Mouse (Mus musculus) heart, embryonic 11.5 days (tissue): ENCODE results near the gene Tcte2. TPM values are rescaled to one million over a fixed set of nuclear protein-coding genes. Genes with fewer than 3 reads are reported as not detected.
A peak's percentile ranks its signal among the peaks of the same experiment; 100 is the strongest.

Experiments used
- ATAC-seq: fragments of 200-750 bp; cut with Nextera tagmentation; replicated peaks from 2 replicates; pipeline ENCODE4 v1.8.0; 2017; ENCODE audit warnings: moderate library complexity; ENCODE audit not compliant: insufficient number of reproducible peaks, low FRiP score, low TSS enrichment
- H3K27ac ChIP-seq: fragments of 300-500 bp; sonication (generic); 2 replicates; pipeline ENCODE4 v1.5.1; 2014; ENCODE audit warnings: mild to moderate bottlenecking, low read depth, low read length
- H3K27me3 ChIP-seq: fragments of 300-500 bp; sonication (generic); 2 replicates; pipeline ENCODE4 v1.6.1; 2014; ENCODE audit warnings: mild to moderate bottlenecking, low read length, mixed read lengths; ENCODE audit not compliant: control insufficient read depth, insufficient read depth
- H3K36me3 ChIP-seq: fragments of 300-500 bp; sonication (generic); 2 replicates; pipeline ENCODE4 v1.6.1; 2014; ENCODE audit warnings: mild to moderate bottlenecking, low read length, moderate library complexity, mixed read lengths; ENCODE audit not compliant: control insufficient read depth, insufficient read depth
- H3K4me1 ChIP-seq: fragments of 300-500 bp; sonication (generic); 2 replicates; pipeline ENCODE4 v1.6.1; 2014; ENCODE audit warnings: low read length; ENCODE audit not compliant: control insufficient read depth, insufficient read depth
- H3K4me2 ChIP-seq: fragments of 300-500 bp; sonication (generic); 2 replicates; pipeline ENCODE4 v1.6.1; 2014; ENCODE audit warnings: mild to moderate bottlenecking, moderate library complexity
- H3K4me3 ChIP-seq: fragments of 300-500 bp; sonication (generic); 2 replicates; pipeline ENCODE4 v1.5.1; 2014; ENCODE audit warnings: low read depth, low read length
- H3K9ac ChIP-seq: fragments of 300-500 bp; sonication (generic); 2 replicates; pipeline ENCODE4 v1.6.1; 2014; ENCODE audit warnings: mild to moderate bottlenecking, low read depth, low read length, moderate library complexity
- H3K9me3 ChIP-seq: fragments of 300-500 bp; sonication (generic); replicated peaks from 2 replicates; pipeline ENCODE4 v1.6.1; 2016; ENCODE audit warnings: low read length; ENCODE audit not compliant: control insufficient read depth
- WGBS: fragments of 180-500 bp; shearing (Covaris S2); extraction: QIAGEN DNeasy Blood & Tissue Kit; methylation state at CpG from one replicate; pipeline ENCODE4 v1.1.7; 2014; ENCODE audit not compliant: insufficient replicate concordance; 5-methylcytosine and 5-hydroxymethylcytosine counted together
- polyA plus RNA-seq: library from polyadenylated mRNA; unstranded; fragments of >200 nt; fragmentation: Nextera tagmentation; extraction: Ambion mirVana; gene quantifications from 2 replicates; pipeline ENCODE4 v1.2.1, GENCODE M21; 2014

The Tcte2 gene
- polyA plus RNA-seq, 1 experiment from 2014 or later, result 5.5 TPM

GRCm38 (mm10) chr17:13725004-13725550 is 36.5 kb downstream of the Tcte2 start:
- Histone ChIP-seq H3K27me3 (no peaks in the 10 kb centered on the region), H3K9ac (no peak overlapping the region), H3K4me3 (no peak overlapping the region), H3K9me3 (no peaks in the 10 kb centered on the region), H3K4me1 (peaks cover 3% of the 10 kb centered on the region; the same call in 1 of the 2 replicates), H3K36me3 (no peaks in the 10 kb centered on the region), H3K27ac (no peak overlapping the region), H3K4me2 (no peak overlapping the region)
- WGBS, result 40% methylated on average over 4 of the region's 4 CpGs
- ATAC-seq, result peak; percentile 31; the same call in 1 of the 2 replicates

DNA sequence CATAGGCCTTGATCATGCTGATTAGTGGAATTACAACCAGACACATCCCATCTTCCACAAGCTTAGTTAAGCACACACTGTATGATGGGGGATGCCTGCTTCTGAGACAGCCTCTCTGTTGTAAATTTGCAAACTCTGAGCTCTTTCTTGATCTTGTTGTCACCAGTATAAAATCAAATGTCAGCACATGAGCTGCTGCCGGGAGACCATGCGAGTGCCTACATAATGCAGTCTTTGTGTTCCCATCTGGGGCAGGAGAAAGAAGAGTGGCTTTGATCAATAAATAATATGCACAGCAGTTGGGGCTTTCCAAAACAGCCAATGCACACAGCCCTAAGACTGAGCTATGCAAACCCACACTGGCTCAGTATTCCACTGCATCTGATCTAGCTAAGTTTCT is 39.2 kb downstream of the Tcte2 start:
- peaks cover 3% of the 10 kb centered on the region; the same call in 1 of the 2 replicates for H3K4me1 ChIP-seq
- H3K36me3 ChIP-seq, result no peaks in the 10 kb centered on the region
- H3K9me3 ChIP-seq, result no peaks in the 10 kb centered on the region
- H3K27ac ChIP-seq, result no peak overlapping the region
- H3K4me2 ChIP-seq, result no peak overlapping the region
- H3K9ac ChIP-seq, result no peak overlapping the region
- ATAC-seq, result no peak
- 56% methylated on average over 2 of the region's 2 CpGs for WGBS
- H3K4me3 ChIP-seq, result no peak overlapping the region
- no peaks in the 10 kb centered on the region for H3K27me3 ChIP-seq

- no peak overlapping the region for H3K4me2 ChIP-seq
- no peak overlapping the region for H3K9ac ChIP-seq
- H3K4me3 ChIP-seq, result no peak overlapping the region
- H3K9me3 ChIP-seq, result no peaks in the 10 kb centered on the region
- ATAC-seq, result no peak
- no peak overlapping the region for H3K27ac ChIP-seq
- H3K36me3 ChIP-seq, result no peaks in the 10 kb centered on the region
- WGBS, result 76% methylated on average over 2 of the region's 2 CpGs
- H3K4me1 ChIP-seq, result peaks cover 3% of the 10 kb centered on the region; the same call in 1 of the 2 replicates
- H3K27me3 ChIP-seq, result no peaks in the 10 kb centered on the region
Observed at GRCm38 (mm10) chr17:13721372-13721771, 40.3 kb downstream of the Tcte2 start.

- H3K9ac ChIP-seq, result no peak overlapping the region
- no peaks in the 10 kb centered on the region for H3K36me3 ChIP-seq
- no peak overlapping the region for H3K4me3 ChIP-seq
- peaks cover 2% of the 10 kb centered on the region; the same call in 1 of the 2 replicates for H3K4me1 ChIP-seq
- no peaks in the 10 kb centered on the region for H3K9me3 ChIP-seq
- H3K4me2 ChIP-seq, result no peak overlapping the region
- H3K27ac ChIP-seq, result no peak overlapping the region
- no peak; the same call in 1 of the 2 replicates for ATAC-seq
- no peaks in the 10 kb centered on the region for H3K27me3 ChIP-seq
- 86% methylated on average over 5 of the region's 5 CpGs for WGBS
Observed at GRCm38 (mm10) chr17:13720187-13720586, 41.4 kb downstream of the Tcte2 start.

DNA sequence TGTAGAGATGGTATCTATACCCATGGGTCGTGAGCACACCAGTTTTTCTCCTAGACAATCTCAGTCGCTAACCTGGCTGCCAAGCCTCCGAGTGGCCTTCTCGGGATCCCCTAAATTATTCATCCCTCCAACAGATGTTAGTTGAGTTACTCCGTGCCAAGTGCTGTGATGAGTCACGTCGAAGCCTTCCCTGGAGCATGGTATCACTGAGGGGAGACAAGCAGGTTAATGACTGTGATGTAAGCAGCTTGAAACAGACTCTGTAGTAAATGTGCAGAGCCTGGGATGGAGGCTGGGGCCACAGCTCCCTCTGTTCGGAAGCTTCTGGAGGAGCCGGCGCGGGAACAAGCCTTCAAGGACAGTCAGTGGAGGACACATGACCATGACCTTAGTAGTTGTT is 44.2 kb downstream of the Tcte2 start:
- Histone ChIP-seq H3K27ac (no peak overlapping the region), H3K27me3 (no peaks in the 10 kb centered on the region), H3K4me1 (no peaks in the 10 kb centered on the region), H3K36me3 (no peaks in the 10 kb centered on the region), H3K4me3 (no peak overlapping the region), H3K9ac (no peak overlapping the region), H3K9me3 (no peaks in the 10 kb centered on the region), H3K4me2 (no peak overlapping the region)
- 84% methylated on average over 11 of the region's 11 CpGs for WGBS
- ATAC-seq, result no peak

DNA sequence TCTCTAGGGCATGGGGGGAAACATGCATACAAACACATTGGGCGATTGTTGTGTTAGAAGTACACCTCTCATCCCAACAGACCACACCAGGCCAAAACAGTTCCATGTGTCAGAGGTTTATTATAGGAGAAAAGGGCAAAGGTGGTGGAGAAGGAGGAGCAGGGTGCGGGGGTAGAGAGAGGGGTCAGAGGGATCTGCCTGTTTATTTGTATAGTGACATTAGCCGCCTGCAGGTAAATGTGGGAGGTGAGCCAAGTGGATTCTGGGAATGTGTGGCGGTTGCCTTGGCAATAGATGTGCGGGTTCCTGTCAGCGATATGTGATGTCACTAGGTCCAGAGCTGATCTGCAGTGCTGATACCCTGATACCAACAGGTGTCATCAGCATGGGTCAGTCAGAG is 45.3 kb downstream of the Tcte2 start:
- Histone ChIP-seq H3K4me1 (no peaks in the 10 kb centered on the region), H3K4me2 (no peak overlapping the region), H3K36me3 (no peaks in the 10 kb centered on the region), H3K27me3 (no peaks in the 10 kb centered on the region), H3K9ac (no peak overlapping the region), H3K4me3 (no peak overlapping the region), H3K27ac (no peak overlapping the region), H3K9me3 (no peaks in the 10 kb centered on the region)
- WGBS, result 78% methylated on average over 6 of the region's 6 CpGs
- no peak for ATAC-seq

DNA sequence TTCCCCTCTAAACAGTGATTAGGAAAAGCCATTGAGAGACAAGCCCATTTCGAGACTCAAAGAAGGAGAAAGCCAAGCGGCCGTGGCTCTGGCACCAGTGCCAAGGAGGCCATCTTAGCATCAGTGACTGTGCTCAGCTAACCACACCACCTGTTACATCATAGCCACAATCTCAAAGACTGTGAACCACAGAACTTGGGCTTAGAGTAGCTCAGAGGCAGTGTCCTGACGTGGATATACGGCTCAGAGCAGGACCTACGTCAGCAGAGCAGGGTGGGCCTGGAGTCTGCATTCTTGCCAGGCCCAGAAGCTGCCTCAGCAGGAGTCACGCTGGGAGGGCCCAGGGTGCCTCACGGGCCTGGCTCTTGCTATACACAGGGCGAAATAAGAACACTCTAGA is 46.1 kb downstream of the Tcte2 start:
- Histone ChIP-seq H3K4me2 (no peak overlapping the region), H3K4me3 (no peak overlapping the region), H3K27ac (no peak overlapping the region), H3K36me3 (no peaks in the 10 kb centered on the region), H3K9ac (no peak overlapping the region), H3K4me1 (no peaks in the 10 kb centered on the region), H3K27me3 (no peaks in the 10 kb centered on the region), H3K9me3 (no peaks in the 10 kb centered on the region)
- WGBS, result 74% methylated on average over 9 of the region's 9 CpGs
- no peak for ATAC-seq

DNA sequence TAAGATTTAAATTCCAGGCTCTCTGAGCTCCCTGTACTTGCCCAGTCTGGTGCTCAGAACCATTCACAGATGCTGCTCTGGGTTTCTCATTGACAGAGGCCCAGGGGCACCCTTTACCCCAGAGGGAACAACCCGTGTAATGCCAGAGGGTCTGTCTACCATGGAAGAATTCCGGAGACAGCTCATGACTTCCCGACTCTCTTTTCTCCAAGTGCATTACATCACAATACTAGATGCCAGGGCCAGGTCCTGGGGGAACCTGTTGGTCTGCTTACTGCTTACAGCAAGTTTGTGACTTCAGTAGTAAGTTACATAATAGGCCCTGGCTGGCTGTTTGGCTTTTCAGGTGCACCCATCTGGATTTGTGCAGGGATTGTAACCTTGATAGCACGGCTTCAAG is 47.0 kb downstream of the Tcte2 start:
- no peak overlapping the region for H3K27ac ChIP-seq
- 56% methylated on average over 4 of the region's 4 CpGs for WGBS
- no peaks in the 10 kb centered on the region for H3K27me3 ChIP-seq
- no peak for ATAC-seq
- no peaks in the 10 kb centered on the region for H3K9me3 ChIP-seq
- H3K9ac ChIP-seq, result no peak overlapping the region
- peaks cover 3% of the 10 kb centered on the region for H3K4me1 ChIP-seq
- H3K4me3 ChIP-seq, result no peak overlapping the region
- no peaks in the 10 kb centered on the region for H3K36me3 ChIP-seq
- H3K4me2 ChIP-seq, result no peak overlapping the region

DNA sequence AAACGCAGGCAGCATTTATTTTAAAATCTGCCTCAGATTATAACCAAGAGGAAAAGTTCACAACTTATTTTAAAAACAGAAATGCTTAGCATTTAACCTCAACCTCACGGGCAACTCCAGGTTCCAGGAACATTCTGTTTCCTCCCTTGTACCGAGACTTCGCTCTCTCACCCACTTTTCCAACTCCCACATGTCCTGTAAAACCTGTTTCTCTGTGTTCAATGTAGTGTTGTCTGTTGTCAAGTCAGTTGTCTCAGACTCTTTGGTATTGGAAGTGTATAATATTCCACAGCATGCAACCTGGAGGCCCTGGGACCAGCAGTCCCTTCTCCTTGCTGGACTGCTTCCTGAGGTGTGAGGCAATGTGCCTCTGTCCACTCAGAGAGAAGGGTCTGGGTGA is 47.5 kb downstream of the Tcte2 start:
- Histone ChIP-seq H3K9me3 (no peaks in the 10 kb centered on the region), H3K36me3 (no peaks in the 10 kb centered on the region), H3K4me2 (no peak overlapping the region), H3K27me3 (no peaks in the 10 kb centered on the region), H3K27ac (no peak overlapping the region), H3K9ac (no peak overlapping the region), H3K4me1 (peaks cover 8% of the 10 kb centered on the region), H3K4me3 (no peak overlapping the region)
- no peak for ATAC-seq
- WGBS, result 90% methylated on average over 4 of the region's 4 CpGs
